Mouse (Mus musculus) midbrain, postnatal 0 days (tissue): Measurements from ENCODE around the gene Gm20388. TPM values are rescaled to one million over a fixed set of nuclear protein-coding genes. Genes with fewer than 3 reads are reported as not detected.

Experiments
- ATAC-seq: fragments of 200-750 bp; cut with Nextera tagmentation; 2 replicates; pipeline ENCODE4 v1.8.0; 2017; ENCODE audit warnings: moderate number of reproducible peaks, mild to moderate bottlenecking, moderate TSS enrichment, moderate library complexity; ENCODE audit not compliant: low FRiP score
- DNase-seq: peaks from one replicate; pipeline ENCODE4 v3.0.0-alpha.2; 2015; ENCODE audit warnings: low spot score
- H3K27ac ChIP-seq: fragments of 300-500 bp; sonication (generic); 2 replicates; pipeline ENCODE4 v1.5.1; 2014; ENCODE audit warnings: low read depth, mild to moderate bottlenecking, low read length, mixed read lengths
- H3K27me3 ChIP-seq: fragments of 300-500 bp; sonication (generic); 2 replicates; pipeline ENCODE4 v1.6.1; 2014; ENCODE audit warnings: low read length, control low read depth, mixed read lengths; ENCODE audit not compliant: insufficient read depth
- H3K36me3 ChIP-seq: fragments of 300-500 bp; sonication (generic); 2 replicates; pipeline ENCODE4 v1.6.1; 2014; ENCODE audit warnings: low read length, control low read depth, mixed read lengths; ENCODE audit not compliant: insufficient read depth
- H3K4me1 ChIP-seq: fragments of 300-500 bp; sonication (generic); 2 replicates; pipeline ENCODE4 v1.6.1; 2014; ENCODE audit warnings: mild to moderate bottlenecking, control low read depth, antibody characterized with exemption, low read length, mixed read lengths; ENCODE audit not compliant: insufficient read depth
- H3K4me2 ChIP-seq: fragments of 300-500 bp; sonication (generic); 2 replicates; pipeline ENCODE4 v1.6.1; 2014; ENCODE audit warnings: low read depth, mild to moderate bottlenecking, low read length, mixed read lengths; ENCODE audit not compliant: poor library complexity, severe bottlenecking
- H3K4me3 ChIP-seq: fragments of 300-500 bp; sonication (generic); 2 replicates; pipeline ENCODE4 v1.5.1; 2014; ENCODE audit warnings: low read depth, mild to moderate bottlenecking, low read length, moderate library complexity
- H3K9ac ChIP-seq: fragments of 300-500 bp; sonication (generic); replicated peaks from 2 replicates; pipeline ENCODE4 v1.6.1; 2014; ENCODE audit warnings: mild to moderate bottlenecking, low read length, moderate library complexity, mixed read lengths; ENCODE audit not compliant: poor library complexity, severe bottlenecking
- H3K9me3 ChIP-seq: fragments of 300-500 bp; sonication (generic); 2 replicates; pipeline ENCODE4 v1.6.1; 2016; ENCODE audit warnings: low read length, control low read depth
- CTCF ChIP-seq: IDR thresholded peaks from 2 replicates; pipeline ENCODE4 v1.5.1; 2016; ENCODE audit warnings: antibody characterized with exemption, mild to moderate bottlenecking
- WGBS: fragments of 180-500 bp; shearing (Covaris S2); extraction: QIAGEN DNeasy Blood & Tissue Kit; methylation state at CpG from one replicate; pipeline ENCODE4 v1.1.7; 2014; 5-methylcytosine and 5-hydroxymethylcytosine counted together
- polyA plus RNA-seq: library from polyadenylated mRNA; unstranded; fragments of >200 nt; fragmentation: Nextera tagmentation; extraction: Ambion mirVana; gene quantifications from 2 replicates; pipeline ENCODE4 v1.2.1, GENCODE M21; 2015
- total RNA-seq: library from RNA; depleted of rRNA; stranded (reverse); fragments of >200 nt; gene quantifications from 2 replicates; pipeline ENCODE4 v1.2.3, GENCODE M21; 2014

Gene Gm20388
- total and polyA plus RNA-seq, 2 experiments from 2014 or later, result 74.2 TPM; not detected in 1

DNA sequence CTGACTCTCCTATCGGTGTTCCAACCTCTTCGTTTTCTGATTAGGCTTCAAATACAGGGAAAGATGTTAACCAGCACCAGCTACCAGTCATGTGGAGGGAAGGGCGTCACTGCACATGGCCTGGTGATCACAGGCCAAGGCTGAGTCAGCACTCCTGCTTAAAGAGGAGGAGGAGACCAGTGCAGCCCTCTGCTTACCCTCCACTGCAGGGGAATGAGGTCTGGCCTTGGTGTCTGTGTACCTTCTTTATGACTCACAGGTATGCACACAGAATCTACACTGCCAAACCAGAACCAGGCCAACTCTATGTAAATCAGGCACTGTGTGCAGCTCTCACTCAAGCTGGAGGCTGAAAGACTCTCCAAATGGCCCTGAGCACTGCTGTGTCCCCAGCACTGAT is 1900.9 kb downstream of the Gm20388 start:
- ATAC-seq (no peak), DNase-seq (no peak)
- peaks cover 29% of the 10 kb centered on the region for H3K36me3 ChIP-seq
- no peaks in the 10 kb centered on the region for H3K4me1 ChIP-seq
- H3K4me3 ChIP-seq, result no peak overlapping the region
- H3K9ac ChIP-seq, result no peak overlapping the region
- no peaks in the 10 kb centered on the region for H3K9me3 ChIP-seq
- H3K27ac ChIP-seq, result no peak overlapping the region
- no peak overlapping the region for H3K4me2 ChIP-seq
- no peak for TF ChIP-seq CTCF
- no peaks in the 10 kb centered on the region for H3K27me3 ChIP-seq
- WGBS, result 93% methylated on average over 3 of the region's 3 CpGs

DNA sequence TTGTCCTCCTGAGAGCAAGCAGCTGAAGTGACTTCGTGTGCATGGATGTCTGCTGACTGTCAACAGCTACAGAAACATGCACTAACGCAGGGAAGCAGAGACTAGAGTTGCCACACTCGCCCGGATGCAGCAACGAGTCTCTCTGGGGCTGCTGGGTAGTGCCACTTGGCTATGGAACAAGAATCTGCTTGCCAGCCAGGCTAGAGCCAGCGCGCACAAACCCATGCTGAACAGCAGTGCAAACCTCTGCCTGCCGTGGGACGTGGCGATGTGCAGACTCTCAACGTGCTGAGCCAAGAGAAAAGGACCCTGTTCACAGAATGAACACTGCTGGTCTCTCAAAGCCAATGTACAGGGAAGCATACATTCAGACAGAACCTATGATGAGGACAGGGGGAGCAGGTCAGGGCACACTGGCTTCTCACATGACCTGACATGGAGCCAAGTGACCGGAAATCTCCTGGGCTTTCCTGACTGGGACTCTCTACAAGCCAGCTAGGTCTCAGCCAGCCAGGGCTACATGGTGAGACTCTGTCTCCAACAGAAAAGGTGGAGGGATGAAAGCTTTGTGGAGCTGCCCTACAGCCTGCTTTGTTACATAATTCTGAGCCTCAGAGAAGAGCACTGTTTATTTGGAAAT is 1901.4 kb downstream of the Gm20388 start:
- Histone ChIP-seq H3K27me3 (no peaks in the 10 kb centered on the region), H3K4me3 (no peak overlapping the region), H3K27ac (no peak overlapping the region), H3K4me2 (no peak overlapping the region), H3K9me3 (no peaks in the 10 kb centered on the region), H3K4me1 (no peaks in the 10 kb centered on the region), H3K9ac (no peak overlapping the region), H3K36me3 (peaks cover 29% of the 10 kb centered on the region)
- DNase-seq (no peak), ATAC-seq (no peak)
- TF ChIP-seq CTCF, result no peak
- WGBS, result 93% methylated on average over 12 of the region's 12 CpGs

DNA sequence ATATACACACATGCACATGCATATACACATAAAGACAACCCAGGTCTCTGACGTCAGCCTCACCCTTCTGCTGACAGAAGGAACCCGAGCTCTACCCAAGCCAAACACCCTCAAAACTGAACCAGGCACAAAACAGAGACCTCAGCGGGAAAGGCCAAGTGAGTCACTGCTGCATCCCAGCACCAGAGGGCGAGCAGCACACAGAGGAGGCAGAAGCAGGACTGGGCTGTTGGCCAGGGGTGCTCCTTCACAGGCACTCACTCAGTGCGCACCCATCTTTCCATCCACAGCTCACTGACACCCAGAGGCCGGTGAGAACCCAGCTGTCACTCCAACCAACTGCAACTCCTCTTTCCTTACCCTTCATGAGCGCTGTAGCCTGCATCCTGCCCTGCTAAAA is 1907.6 kb downstream of the Gm20388 start:
- Histone ChIP-seq H3K4me3 (no peak overlapping the region), H3K36me3 (peaks cover 28% of the 10 kb centered on the region), H3K9ac (no peak overlapping the region), H3K27ac (no peak overlapping the region), H3K4me2 (no peak overlapping the region), H3K9me3 (no peaks in the 10 kb centered on the region), H3K4me1 (no peaks in the 10 kb centered on the region), H3K27me3 (no peaks in the 10 kb centered on the region)
- TF ChIP-seq CTCF, result 0 out of 2 replicates have a peak, but pooled peaks have one; percentile 2
- DNase-seq (no peak), ATAC-seq (no peak)
- 84% methylated on average over 7 of the region's 7 CpGs for WGBS

DNA sequence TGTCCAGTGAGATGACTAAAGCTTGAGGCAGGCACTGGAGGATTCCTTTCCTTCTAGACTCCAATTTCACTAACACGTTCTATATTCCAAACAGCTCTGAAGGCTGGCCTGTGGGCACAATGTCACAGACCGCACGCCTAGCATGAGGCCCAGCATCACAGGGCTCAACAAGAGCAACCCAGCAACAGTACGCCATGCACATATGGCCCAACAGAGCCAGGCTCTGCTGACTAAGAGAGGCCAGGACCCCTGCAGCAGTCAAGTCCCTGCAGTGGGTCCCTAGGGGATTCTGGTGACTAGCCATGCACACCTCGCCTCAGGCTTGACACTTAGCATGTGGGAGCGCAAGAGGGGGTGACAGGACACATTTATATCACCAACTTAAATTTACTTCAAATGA is 1910.2 kb downstream of the Gm20388 start:
- H3K4me1 ChIP-seq, result no peaks in the 10 kb centered on the region
- no peaks in the 10 kb centered on the region for H3K9me3 ChIP-seq
- H3K4me3 ChIP-seq, result no peak overlapping the region
- H3K27me3 ChIP-seq, result no peaks in the 10 kb centered on the region
- 89% methylated on average over 6 of the region's 6 CpGs for WGBS
- ATAC-seq (no peak), DNase-seq (no peak)
- no peak overlapping the region for H3K9ac ChIP-seq
- no peak overlapping the region for H3K27ac ChIP-seq
- H3K4me2 ChIP-seq, result no peak overlapping the region
- no peak for TF ChIP-seq CTCF
- peaks cover 17% of the 10 kb centered on the region; the same call in 1 of the 2 replicates for H3K36me3 ChIP-seq

DNA sequence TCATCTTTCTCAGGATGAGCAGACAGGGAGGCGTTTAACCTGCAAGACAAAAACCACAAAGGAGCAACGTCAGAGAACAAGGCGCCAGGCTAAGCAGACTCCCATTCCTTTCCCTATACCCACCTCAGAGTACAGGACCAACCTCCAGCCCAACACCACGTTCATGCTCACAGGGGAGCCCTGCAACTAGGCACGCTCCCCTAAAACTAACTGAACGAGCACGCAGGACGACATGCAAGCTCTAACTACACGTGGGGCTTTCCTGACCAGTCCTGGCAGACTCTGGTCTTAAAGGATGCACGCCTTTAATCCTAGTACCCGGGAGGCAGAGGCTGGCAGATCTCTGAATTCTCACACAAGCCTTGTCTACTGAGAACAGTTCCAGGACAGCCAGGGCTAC is 1910.7 kb downstream of the Gm20388 start:
- no peak for ATAC-seq

DNA sequence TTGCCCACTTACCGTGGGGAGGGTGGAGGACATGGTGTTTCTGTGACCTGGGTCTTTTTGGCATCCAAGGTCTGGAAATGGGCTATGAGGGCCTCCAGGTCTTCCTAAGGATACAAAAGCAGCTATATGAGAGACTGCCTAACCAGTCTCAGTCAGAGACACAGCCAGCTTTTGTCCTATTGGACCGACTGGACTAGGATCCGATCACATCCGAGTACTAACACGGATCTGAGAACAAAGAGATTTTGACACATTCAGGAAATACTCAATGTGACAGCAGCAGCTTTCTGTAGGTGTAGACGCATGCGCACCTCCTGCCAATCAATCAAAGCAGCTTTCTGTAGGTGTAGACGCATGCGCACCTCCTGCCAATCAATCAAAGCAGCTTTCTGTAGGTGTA is 1911.1 kb downstream of the Gm20388 start:
- Histone ChIP-seq H3K9ac (no peak overlapping the region), H3K4me3 (no peak overlapping the region), H3K27me3 (no peaks in the 10 kb centered on the region), H3K27ac (no peak overlapping the region), H3K36me3 (peaks cover 17% of the 10 kb centered on the region; the same call in 1 of the 2 replicates), H3K4me1 (no peaks in the 10 kb centered on the region), H3K9me3 (no peaks in the 10 kb centered on the region), H3K4me2 (no peak overlapping the region)
- TF ChIP-seq CTCF, result no peak
- no peak for DNase-seq
- 94% methylated on average over 8 of the region's 9 CpGs for WGBS
- no peak for ATAC-seq

More for the DNA sequence above, 1910.7 kb downstream of the Gm20388 start:
- Histone ChIP-seq H3K9me3 (no peaks in the 10 kb centered on the region), H3K9ac (no peak overlapping the region), H3K4me2 (no peak overlapping the region), H3K27ac (no peak overlapping the region), H3K27me3 (no peaks in the 10 kb centered on the region), H3K4me1 (no peaks in the 10 kb centered on the region), H3K36me3 (peaks cover 17% of the 10 kb centered on the region; the same call in 1 of the 2 replicates), H3K4me3 (no peak overlapping the region)
- DNase-seq, result no peak
- WGBS, result 90% methylated on average over 11 of the region's 11 CpGs
- TF ChIP-seq CTCF, result no peak
